Mouse (Mus musculus) liver, adult 2 months (tissue): ENCODE results near the gene Rufy1. TPM values are rescaled to one million over a fixed set of nuclear protein-coding genes. Genes with fewer than 3 reads are reported as not detected.

Experiments used
- DNase-seq: peaks from one replicate; pipeline ENCODE4 v3.0.0-alpha.2; 2011; ENCODE audit warnings: low read depth, low spot score; ENCODE audit errors: extremely low read depth
- H3K27ac ChIP-seq: fragments of 200-500 bp; replicated peaks from 2 replicates; pipeline ENCODE4 v1.5.1; 2012; ENCODE audit warnings: low read depth, mild to moderate bottlenecking, control low read depth, inconsistent platforms, low read length; ENCODE audit not compliant: insufficient read depth
- H3K27me3 ChIP-seq: fragments of 200-500 bp; 2 replicates; pipeline ENCODE4 v1.6.1; 2012; ENCODE audit warnings: mild to moderate bottlenecking, moderate library complexity, low read length, inconsistent platforms; ENCODE audit not compliant: control insufficient read depth, insufficient read depth
- H3K36me3 ChIP-seq: fragments of 200-500 bp; 2 replicates; pipeline ENCODE4 v1.6.1; 2012; ENCODE audit warnings: low read length, inconsistent platforms; ENCODE audit not compliant: control insufficient read depth, insufficient read depth
- H3K4me1 ChIP-seq: fragments of 200-500 bp; 2 replicates; pipeline ENCODE4 v1.6.1; 2011; ENCODE audit warnings: low read length; ENCODE audit not compliant: control insufficient read depth, insufficient read depth
- H3K4me3 ChIP-seq: fragments of 200-500 bp; 2 replicates; pipeline ENCODE4 v1.5.1; 2011; ENCODE audit warnings: low read depth, mild to moderate bottlenecking, control low read depth, low read length, moderate library complexity; ENCODE audit not compliant: insufficient read depth
- H3K79me2 ChIP-seq: fragments of 200-500 bp; 2 replicates; pipeline ENCODE4 v1.6.1; 2012; ENCODE audit warnings: inconsistent platforms, mild to moderate bottlenecking, low read length, moderate library complexity; ENCODE audit not compliant: control insufficient read depth, insufficient read depth
- H3K9ac ChIP-seq: fragments of 200-500 bp; 2 replicates; pipeline ENCODE4 v1.6.1; 2012; ENCODE audit warnings: low read depth, mild to moderate bottlenecking, control low read depth, inconsistent platforms, low read length
- CTCF ChIP-seq: fragments of 200-500 bp; IDR thresholded peaks from 2 replicates; pipeline ENCODE4 v1.5.1; 2011; ENCODE audit warnings: low read depth, low read length, control low read depth
- POLR2A ChIP-seq: fragments of 200-500 bp; IDR thresholded peaks from 2 replicates; pipeline ENCODE4 v1.6.1; 2011; ENCODE audit warnings: low read length, control low read depth; ENCODE audit not compliant: insufficient read depth; ENCODE audit errors: extremely low read depth
- WGBS: fragments of 180-500 bp; shearing (Covaris S2); methylation state at CpG from one replicate; pipeline ENCODE4 v1.1.7; 2018; 5-methylcytosine and 5-hydroxymethylcytosine counted together
- polyA plus RNA-seq: library from polyadenylated mRNA; depleted of rRNA; stranded (reverse); fragments of >200 nt; gene quantifications from 2 replicates; pipeline ENCODE4 v1.2.3, GENCODE M21; 2012; rRNA removed
- total RNA-seq: library from RNA; depleted of rRNA; stranded (reverse); fragments of >200 nt; gene quantifications from 2 replicates; pipeline ENCODE4 v1.2.3, GENCODE M21; 2014; rRNA removed

The Rufy1 gene
- total and polyA plus RNA-seq, 2 experiments: 8.1 to 10.6 TPM

- TF ChIP-seq CTCF: no peak
- no peak for TF ChIP-seq POLR2A
- Histone ChIP-seq H3K79me2 (no peaks in the 10 kb centered on the region), H3K4me1 (no peaks in the 10 kb centered on the region), H3K4me3 (no peak overlapping the region), H3K27ac (no peak overlapping the region), H3K9ac (no peak overlapping the region), H3K36me3 (no peaks in the 10 kb centered on the region), H3K27me3 (no peaks in the 10 kb centered on the region)
- DNase-seq: no peak
- WGBS: 94% methylated on average over 9 of the region's 9 CpGs
Measured at GRCm38 (mm10) chr11:50346256-50347032, 84.5 kb downstream of the Rufy1 start.

- DNase-seq: no peak
- H3K27me3 ChIP-seq: no peaks in the 10 kb centered on the region
- H3K79me2 ChIP-seq: no peaks in the 10 kb centered on the region
- 85% methylated on average over 4 of the region's 4 CpGs for WGBS
- TF ChIP-seq CTCF: no peak
- H3K36me3 ChIP-seq: no peaks in the 10 kb centered on the region
- H3K27ac ChIP-seq: no peak overlapping the region
- no peaks in the 10 kb centered on the region for H3K4me1 ChIP-seq
- no peak overlapping the region for H3K4me3 ChIP-seq
- H3K9ac ChIP-seq: no peak overlapping the region
Measured at GRCm38 (mm10) chr11:50345486-50345885, 85.4 kb downstream of the Rufy1 start.

Other genes with a start within 250 kb of the Rufy1 start
- 252 and 333 TPM in 2 replicates for gene Sqstm1, start 220.3 kb downstream of the Rufy1 start, total RNA-seq
- gene Sqstm1, start 220.3 kb downstream of the Rufy1 start, polyA plus RNA-seq: 254 and 299 TPM in 2 replicates
- gene Mgat4b, start 220.2 kb downstream of the Rufy1 start, total RNA-seq: 9.8 and 16.5 TPM in 2 replicates
- 26.3 and 28.8 TPM in 2 replicates for gene Mgat4b, start 220.2 kb downstream of the Rufy1 start, polyA plus RNA-seq
- gene Ltc4s, start 192.5 kb downstream of the Rufy1 start, total RNA-seq: 0.27 and 0.28 TPM in 2 replicates
- gene Ltc4s, start 192.5 kb downstream of the Rufy1 start, polyA plus RNA-seq: 2.1 and 3.2 TPM in 2 replicates
- 3.1 and 4.0 TPM in 2 replicates for gene Maml1, start 138.8 kb downstream of the Rufy1 start, total RNA-seq
- gene Maml1, start 138.8 kb downstream of the Rufy1 start, polyA plus RNA-seq: 7.2 and 8.3 TPM in 2 replicates
- gene Canx, start 105.5 kb downstream of the Rufy1 start, total RNA-seq: 315 and 350 TPM in 2 replicates
- gene Canx, start 105.5 kb downstream of the Rufy1 start, polyA plus RNA-seq: 58.2 and 73.8 TPM in 2 replicates
- gene Cby3, start 76.7 kb downstream of the Rufy1 start, total RNA-seq: not detected in 2 replicates
- gene Cby3, start 76.7 kb downstream of the Rufy1 start, polyA plus RNA-seq: not detected in 2 replicates
- 84.3 and 97.1 TPM in 2 replicates for gene Hnrnph1, start 54.1 kb downstream of the Rufy1 start, total RNA-seq
- gene Hnrnph1, start 54.1 kb downstream of the Rufy1 start, polyA plus RNA-seq: 13.7 and 17.6 TPM in 2 replicates
- 1.4 and 2.1 TPM in 2 replicates for gene Adamts2, start 171.0 kb upstream of the Rufy1 start, total RNA-seq
- 2.3 and 2.6 TPM in 2 replicates for gene Adamts2, start 171.0 kb upstream of the Rufy1 start, polyA plus RNA-seq